Mouse (Mus musculus) limb, embryonic 14.5 days (tissue): ENCODE measurements around the gene Flot1. TPM values are rescaled to one million over a fixed set of nuclear protein-coding genes. Genes with fewer than 3 reads are reported as not detected.

Source experiments
- ATAC-seq: fragments of 200-750 bp; cut with Nextera tagmentation; 2 replicates; pipeline ENCODE4 v1.8.0; 2017; ENCODE audit warnings: low read depth, moderate number of reproducible peaks, moderate TSS enrichment; ENCODE audit not compliant: low FRiP score
- DNase-seq: peaks from one replicate; pipeline ENCODE4 v3.0.0-alpha.2; 2015; ENCODE audit warnings: low spot score
- H3K27ac ChIP-seq: fragments of 300-500 bp; sonication (generic); replicated peaks from 2 replicates; pipeline ENCODE4 v1.5.1; 2014; ENCODE audit warnings: low read depth, mild to moderate bottlenecking, low read length, moderate library complexity, mixed read lengths
- H3K27me3 ChIP-seq: fragments of 300-500 bp; sonication (generic); 2 replicates; pipeline ENCODE4 v1.6.1; 2014; ENCODE audit warnings: low read length, mixed read lengths; ENCODE audit not compliant: control insufficient read depth, insufficient read depth
- H3K36me3 ChIP-seq: fragments of 300-500 bp; sonication (generic); 2 replicates; pipeline ENCODE4 v1.6.1; 2014; ENCODE audit warnings: mild to moderate bottlenecking, low read length, moderate library complexity, mixed read lengths; ENCODE audit not compliant: control insufficient read depth, insufficient read depth
- H3K4me1 ChIP-seq: fragments of 300-500 bp; sonication (generic); 2 replicates; pipeline ENCODE4 v1.6.1; 2014; ENCODE audit warnings: antibody characterized with exemption, low read length, mixed read lengths; ENCODE audit not compliant: control insufficient read depth, insufficient read depth
- H3K4me2 ChIP-seq: fragments of 300-500 bp; sonication (generic); replicated peaks from 2 replicates; pipeline ENCODE4 v1.6.1; 2014; ENCODE audit warnings: low read depth, mild to moderate bottlenecking, low read length, moderate library complexity; ENCODE audit not compliant: severe bottlenecking
- H3K4me3 ChIP-seq: fragments of 300-500 bp; sonication (generic); replicated peaks from 2 replicates; pipeline ENCODE4 v1.5.1; 2014; ENCODE audit warnings: low read length
- H3K9ac ChIP-seq: fragments of 300-500 bp; sonication (generic); 2 replicates; pipeline ENCODE4 v1.6.1; 2014; ENCODE audit warnings: mild to moderate bottlenecking, low read depth, low read length, moderate library complexity; ENCODE audit not compliant: severe bottlenecking
- H3K9me3 ChIP-seq: fragments of 300-500 bp; sonication (generic); 2 replicates; pipeline ENCODE4 v1.6.1; 2016; ENCODE audit warnings: low read length; ENCODE audit not compliant: control insufficient read depth
- POLR2A ChIP-seq: fragments of 200-500 bp; IDR thresholded peaks from 2 replicates; pipeline ENCODE4 v1.8.0; 2012; ENCODE audit warnings: inconsistent platforms, mild to moderate bottlenecking, moderate library complexity, borderline replicate concordance; ENCODE audit not compliant: insufficient read depth, insufficient read length; ENCODE audit errors: extremely low read depth
- WGBS: fragments of 180-500 bp; shearing (Covaris S2); extraction: QIAGEN DNeasy Blood & Tissue Kit; methylation state at CpG from one replicate; pipeline ENCODE4 v1.1.7; 2014; 5-methylcytosine and 5-hydroxymethylcytosine counted together
- polyA plus RNA-seq, 2 experiments: library from polyadenylated mRNA; depleted of rRNA in 1 of 2; stranded (reverse) in 1 of 2; unstranded in 1 of 2; fragments of >200 nt; fragmentation: Nextera tagmentation in 1 of 2; extraction: Ambion mirVana in 1 of 2; gene quantifications; 2 replicates each; pipeline versions ENCODE4 v1.2.1 to v1.2.3; 2012 to 2014

The Flot1 gene
- polyA plus RNA-seq, 2 experiments, result 47.2 to 66.3 TPM

- DNase-seq, result no peak
- H3K27ac ChIP-seq, result no peak overlapping the region
- no peaks in the 10 kb centered on the region for H3K27me3 ChIP-seq
- no peak for TF ChIP-seq POLR2A
- no peaks in the 10 kb centered on the region for H3K9me3 ChIP-seq
- H3K36me3 ChIP-seq, result no peaks in the 10 kb centered on the region
- no peaks in the 10 kb centered on the region for H3K4me1 ChIP-seq
- no peak overlapping the region for H3K4me2 ChIP-seq
- H3K9ac ChIP-seq, result no peak overlapping the region
- no peak overlapping the region for H3K4me3 ChIP-seq
- no peak for ATAC-seq
- 87% methylated on average over 4 of the region's 4 CpGs for WGBS
Observed at GRCm38 (mm10) chr17:35790933-35791332, 32.1 kb upstream of the Flot1 start.

- Histone ChIP-seq H3K27ac (no peak overlapping the region), H3K9me3 (no peaks in the 10 kb centered on the region), H3K4me3 (no peak overlapping the region), H3K9ac (no peak overlapping the region), H3K4me1 (no peaks in the 10 kb centered on the region), H3K4me2 (no peak overlapping the region), H3K27me3 (no peaks in the 10 kb centered on the region), H3K36me3 (no peaks in the 10 kb centered on the region)
- DNase-seq, result no peak
- no peak for TF ChIP-seq POLR2A
- WGBS, result 79% methylated on average over 2 of the region's 2 CpGs
- no peak for ATAC-seq
Observed at GRCm38 (mm10) chr17:35792837-35793236, 30.2 kb upstream of the Flot1 start.

- Histone ChIP-seq H3K4me2 (no peak overlapping the region), H3K9me3 (0 out of 2 replicates have a peak, but pooled peaks cover 5% of the 10 kb centered on the region), H3K9ac (no peak overlapping the region), H3K36me3 (no peaks in the 10 kb centered on the region), H3K4me1 (no peaks in the 10 kb centered on the region), H3K4me3 (no peak overlapping the region), H3K27ac (no peak overlapping the region), H3K27me3 (no peaks in the 10 kb centered on the region)
- TF ChIP-seq POLR2A, result no peak
- 62% methylated on average over 2 of the region's 2 CpGs for WGBS
- ATAC-seq (no peak), DNase-seq (no peak)
Observed at GRCm38 (mm10) chr17:35795099-35795498, 27.9 kb upstream of the Flot1 start.

GRCm38 (mm10) chr17:35795656-35796055 lies 27.4 kb upstream of the Flot1 start:
- no peak for DNase-seq
- 0 out of 2 replicates have a peak, but pooled peaks cover 5% of the 10 kb centered on the region for H3K9me3 ChIP-seq
- 82% methylated on average over 6 of the region's 6 CpGs for WGBS

GRCm38 (mm10) chr17:35796835-35797234 lies 26.2 kb upstream of the Flot1 start:
- Histone ChIP-seq H3K36me3 (no peaks in the 10 kb centered on the region), H3K4me3 (no peak overlapping the region), H3K9me3 (0 out of 2 replicates have a peak, but pooled peaks cover 5% of the 10 kb centered on the region), H3K4me1 (no peaks in the 10 kb centered on the region), H3K27ac (no peak overlapping the region), H3K9ac (no peak overlapping the region), H3K27me3 (no peaks in the 10 kb centered on the region), H3K4me2 (no peak overlapping the region)
- TF ChIP-seq POLR2A, result no peak
- no peak for DNase-seq
- WGBS, result 50% methylated on average over 5 of the region's 5 CpGs
- no peak for ATAC-seq

More at GRCm38 (mm10) chr17:35795656-35796055, 27.4 kb upstream of the Flot1 start:
- no peaks in the 10 kb centered on the region for H3K36me3 ChIP-seq
- no peaks in the 10 kb centered on the region for H3K4me1 ChIP-seq
- no peak for ATAC-seq
- H3K9ac ChIP-seq, result no peak overlapping the region
- no peak overlapping the region for H3K27ac ChIP-seq
- H3K4me2 ChIP-seq, result no peak overlapping the region
- H3K4me3 ChIP-seq, result no peak overlapping the region
- H3K27me3 ChIP-seq, result no peaks in the 10 kb centered on the region
- no peak for TF ChIP-seq POLR2A

- no peak for ATAC-seq
- Histone ChIP-seq H3K9ac (no peak overlapping the region), H3K4me1 (no peaks in the 10 kb centered on the region), H3K27ac (no peak overlapping the region), H3K4me3 (no peak overlapping the region), H3K36me3 (no peaks in the 10 kb centered on the region), H3K27me3 (no peaks in the 10 kb centered on the region), H3K4me2 (no peak overlapping the region), H3K9me3 (0 out of 2 replicates have a peak, but pooled peaks cover 5% of the 10 kb centered on the region)
- WGBS, result 71% methylated on average over 2 of the region's 2 CpGs
- DNase-seq, result no peak
- TF ChIP-seq POLR2A, result no peak
Observed at GRCm38 (mm10) chr17:35800905-35801304, 22.1 kb upstream of the Flot1 start.
